Mouse (Mus musculus) cerebellum, adult (tissue): ENCODE measurements around the gene Atp6v1g3.

Experiments
- ATAC-seq: cut with Nextera tagmentation; 2 replicates; pipeline ENCODE4 v1.9.2; 2017; ENCODE audit warnings: mild to moderate bottlenecking, moderate library complexity, mixed read lengths; ENCODE audit not compliant: insufficient number of reproducible peaks, low FRiP score, low TSS enrichment

Atp6v1g3 gene

GRCm38 (mm10) chr1:138287665-138288064 lies 14.1 kb downstream of the Atp6v1g3 start:
- ATAC-seq, result no peak

DNA sequence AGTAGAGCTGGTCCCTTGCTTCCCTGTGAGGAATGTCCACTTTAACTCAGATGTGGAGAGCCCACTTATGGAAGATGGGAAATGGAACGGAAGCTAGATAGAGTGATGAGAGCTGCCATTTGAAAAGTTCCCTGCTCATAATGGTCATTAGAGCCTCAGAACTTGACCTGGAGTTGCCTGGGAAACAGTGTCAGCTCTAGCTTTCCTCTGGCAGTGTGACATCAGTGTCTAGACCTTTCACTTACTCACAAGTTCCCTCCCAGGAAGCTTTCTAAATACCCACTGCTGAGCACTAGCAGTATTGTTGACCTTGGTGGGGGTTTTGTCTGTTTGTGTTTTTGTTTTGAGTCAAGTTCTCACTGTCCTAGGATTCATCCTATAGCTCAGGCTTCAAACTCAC lies 15.2 kb downstream of the Atp6v1g3 start:
- no peak for ATAC-seq

- no peak for ATAC-seq
Observed at GRCm38 (mm10) chr1:138289455-138290425, 16.2 kb downstream of the Atp6v1g3 start.

- ATAC-seq, result no peak
Observed at GRCm38 (mm10) chr1:138291463-138291862, 17.9 kb downstream of the Atp6v1g3 start.

DNA sequence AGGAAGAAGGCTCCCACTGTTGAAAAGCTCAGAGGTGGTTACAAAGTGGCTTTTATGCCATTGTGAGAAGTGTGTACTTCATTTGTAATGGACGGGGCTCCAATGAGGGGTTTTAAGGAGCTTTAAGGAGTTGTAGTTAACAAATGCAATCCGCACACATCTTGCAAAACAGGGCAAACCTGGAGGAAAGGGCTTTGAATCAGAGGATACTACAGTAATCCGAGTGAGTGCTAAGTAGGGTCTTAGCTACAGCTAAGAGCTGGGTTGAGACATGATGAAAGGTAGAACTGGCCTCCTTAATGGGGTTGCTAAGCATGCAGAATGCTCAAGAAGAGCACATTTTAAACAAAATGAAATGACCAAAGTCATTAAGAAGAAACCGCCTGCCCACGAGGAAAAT lies 20.9 kb downstream of the Atp6v1g3 start:
- ATAC-seq, result no peak

DNA sequence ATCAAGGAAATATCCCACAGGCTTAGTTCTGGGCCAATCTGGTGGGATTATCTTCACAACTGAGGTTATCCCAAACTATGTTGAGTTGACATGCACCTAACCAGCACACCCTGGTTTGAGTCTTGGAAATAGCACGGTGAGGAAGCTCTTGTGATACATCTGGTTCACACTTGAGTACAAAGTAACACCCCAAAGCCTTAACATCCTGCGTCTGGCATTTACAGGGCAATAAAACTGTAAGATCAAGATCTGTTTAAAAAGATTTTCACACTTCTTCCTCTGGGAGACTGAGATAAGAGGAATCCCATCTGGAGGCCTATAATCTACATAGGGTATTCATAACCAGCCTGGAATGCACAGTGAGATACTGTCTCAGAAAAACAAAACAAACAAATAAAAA lies 24.6 kb downstream of the Atp6v1g3 start:
- no peak for ATAC-seq

DNA sequence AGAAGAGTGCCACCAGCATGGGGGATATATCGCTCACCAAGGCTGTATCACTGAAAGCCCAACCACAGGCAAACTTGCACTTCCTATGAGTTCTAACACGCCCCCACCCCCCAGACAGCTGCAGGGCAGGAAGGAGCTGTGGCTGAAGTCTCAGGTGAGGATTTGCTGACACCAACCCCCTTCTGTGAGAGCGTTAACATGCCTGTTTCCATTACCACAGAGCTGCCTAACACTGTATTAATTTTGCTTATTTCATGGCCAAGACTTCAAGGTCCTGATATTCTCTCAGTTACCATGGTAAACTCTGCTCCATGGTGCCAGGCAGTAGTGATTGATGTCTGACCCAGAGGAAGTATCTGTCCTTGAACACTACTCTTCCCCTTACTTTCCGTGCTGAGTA lies 26.0 kb downstream of the Atp6v1g3 start:
- ATAC-seq, result no peak

GRCm38 (mm10) chr1:138301920-138302319 lies 28.4 kb downstream of the Atp6v1g3 start:
- no peak for ATAC-seq

DNA sequence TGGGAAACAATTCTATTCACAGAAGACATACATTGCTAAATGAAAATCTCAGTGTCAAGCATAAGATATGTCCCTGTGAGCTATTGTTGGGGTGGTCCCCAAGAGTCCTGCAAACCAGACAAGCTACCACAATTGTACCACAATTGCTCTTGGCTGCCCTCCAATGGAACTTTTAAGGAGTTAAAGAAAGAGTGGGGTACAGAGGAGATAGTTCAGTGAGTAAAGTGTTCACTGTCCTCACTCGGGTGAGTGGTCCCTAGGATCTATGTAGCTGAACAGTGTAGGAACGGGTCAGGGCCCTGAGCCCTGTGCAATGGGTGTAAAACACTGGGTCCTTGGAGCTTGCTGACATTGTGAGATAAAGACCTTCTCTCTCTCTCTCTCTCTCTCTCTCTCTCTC lies 29.2 kb downstream of the Atp6v1g3 start:
- no peak for ATAC-seq

DNA sequence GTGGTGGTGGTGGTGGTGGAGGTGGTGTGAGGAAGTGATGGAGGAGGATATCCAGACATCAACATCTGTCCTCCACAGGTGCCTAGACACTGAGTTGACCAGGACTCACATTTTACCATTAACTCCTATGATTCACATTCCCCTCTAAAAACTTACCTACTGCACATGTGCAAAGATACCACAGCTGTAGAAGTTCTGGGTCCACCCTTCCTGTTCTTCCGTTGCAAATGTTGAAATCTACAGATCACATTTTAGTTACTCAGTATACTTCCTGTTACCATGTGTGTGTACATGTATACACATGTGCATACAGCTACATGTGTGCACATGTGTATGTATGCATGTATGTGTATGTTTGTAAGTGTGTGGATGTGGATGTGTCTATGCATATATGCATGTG lies 29.8 kb downstream of the Atp6v1g3 start:
- ATAC-seq, result no peak

- ATAC-seq, result no peak
Observed at GRCm38 (mm10) chr1:138304141-138304915, 30.8 kb downstream of the Atp6v1g3 start.

DNA sequence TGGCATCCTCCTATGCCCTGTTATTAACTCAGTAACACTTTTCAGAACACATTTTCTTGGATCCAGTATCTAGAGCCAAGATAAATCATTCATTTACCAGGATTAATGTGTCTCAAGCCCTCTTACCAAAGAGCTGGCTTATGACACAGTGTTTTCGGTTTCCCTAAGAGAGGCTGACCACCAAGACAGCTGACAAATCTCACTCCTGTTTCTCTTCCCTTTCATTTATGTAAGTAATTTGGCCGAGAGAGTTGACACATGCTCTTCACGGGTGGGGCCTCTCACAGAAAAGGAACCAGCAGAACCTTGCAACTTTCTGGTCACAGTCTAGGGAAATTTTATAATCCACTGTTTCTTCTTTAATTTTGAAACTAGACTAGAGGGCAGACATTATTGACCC lies 49.1 kb downstream of the Atp6v1g3 start:
- ATAC-seq, result no peak

- no peak for ATAC-seq
Observed at GRCm38 (mm10) chr1:138323076-138323630, 49.6 kb downstream of the Atp6v1g3 start.

DNA sequence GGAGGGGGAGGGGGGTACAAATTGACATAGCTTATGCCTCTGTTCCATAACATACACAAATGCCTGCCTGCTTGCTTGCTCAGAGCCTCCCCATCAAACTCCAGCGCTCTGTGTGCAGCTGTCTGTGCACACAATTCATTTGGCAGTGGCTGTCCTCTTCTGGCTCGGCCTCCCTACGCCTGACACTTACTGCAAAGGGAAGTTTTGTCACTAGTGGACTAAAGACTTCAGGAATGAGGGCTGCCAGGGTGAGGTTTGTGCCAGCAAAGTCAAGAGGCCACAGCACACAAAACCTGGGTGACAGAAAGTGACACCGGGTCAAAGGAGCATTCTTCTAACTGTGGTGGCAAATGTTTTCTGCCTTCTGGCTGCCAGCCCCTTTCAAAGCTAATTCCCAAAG lies 52.6 kb downstream of the Atp6v1g3 start:
- ATAC-seq, result no peak

DNA sequence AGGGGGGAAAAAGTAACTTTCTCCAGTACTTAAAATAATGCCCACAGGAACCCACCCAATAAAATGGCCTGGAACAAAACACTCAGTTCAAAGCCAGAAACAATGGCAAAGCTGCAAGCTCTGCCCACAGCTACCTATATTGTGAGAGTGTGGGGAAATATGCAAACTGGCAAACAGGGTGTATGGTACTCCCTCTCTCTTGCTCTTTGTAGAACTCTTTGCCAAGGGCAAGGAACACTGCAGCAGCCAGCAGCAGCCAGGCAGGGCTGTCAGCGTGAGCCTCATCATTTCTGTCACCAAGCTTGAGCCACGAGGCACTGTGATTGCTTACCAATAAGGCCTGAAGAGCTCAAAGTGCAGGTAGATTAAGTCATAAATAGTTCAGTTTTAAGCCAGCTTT lies 53.0 kb downstream of the Atp6v1g3 start:
- ATAC-seq, result no peak

- no peak for ATAC-seq
Observed at GRCm38 (mm10) chr1:138327466-138328245, 54.1 kb downstream of the Atp6v1g3 start.

DNA sequence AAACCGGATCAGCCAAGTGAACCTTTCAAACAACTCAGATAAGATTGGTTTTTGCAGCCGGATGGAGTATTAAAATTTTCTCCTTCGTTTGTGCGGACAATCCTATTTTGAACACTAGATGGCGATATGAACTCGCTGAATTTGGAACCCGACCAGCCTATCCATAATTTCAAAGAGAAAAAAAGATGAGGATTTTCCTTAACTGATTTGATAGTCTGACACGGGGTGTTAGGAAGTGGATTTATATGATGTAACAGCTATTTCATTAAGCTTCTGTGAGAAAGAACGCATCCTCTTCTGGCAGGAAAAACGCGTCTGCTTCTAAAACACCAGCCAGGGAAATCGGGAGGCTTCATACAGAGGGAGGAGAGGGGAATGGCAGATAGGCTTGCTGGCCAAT lies 54.8 kb downstream of the Atp6v1g3 start:
- no peak for ATAC-seq

- no peak for ATAC-seq
Observed at GRCm38 (mm10) chr1:138330556-138330955, 57.0 kb downstream of the Atp6v1g3 start.

DNA sequence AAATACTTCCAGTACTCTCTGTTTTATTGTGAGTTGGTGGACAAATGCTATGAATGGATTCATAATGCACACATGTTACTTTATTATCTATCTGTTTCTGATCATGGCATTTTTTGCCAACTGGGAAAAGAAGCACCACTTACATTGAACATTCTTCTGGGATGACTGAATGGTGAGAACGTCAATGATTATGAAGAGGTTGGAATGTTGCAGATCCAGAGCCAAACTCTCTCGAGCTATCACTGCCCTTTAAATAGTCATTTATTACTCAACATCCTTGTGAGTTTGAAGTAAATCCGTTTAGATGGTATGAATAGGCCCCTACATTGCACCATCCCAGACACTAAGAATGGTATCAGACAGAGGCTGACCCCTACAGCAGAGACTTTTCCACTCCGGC lies 58.1 kb downstream of the Atp6v1g3 start:
- ATAC-seq, result no peak

DNA sequence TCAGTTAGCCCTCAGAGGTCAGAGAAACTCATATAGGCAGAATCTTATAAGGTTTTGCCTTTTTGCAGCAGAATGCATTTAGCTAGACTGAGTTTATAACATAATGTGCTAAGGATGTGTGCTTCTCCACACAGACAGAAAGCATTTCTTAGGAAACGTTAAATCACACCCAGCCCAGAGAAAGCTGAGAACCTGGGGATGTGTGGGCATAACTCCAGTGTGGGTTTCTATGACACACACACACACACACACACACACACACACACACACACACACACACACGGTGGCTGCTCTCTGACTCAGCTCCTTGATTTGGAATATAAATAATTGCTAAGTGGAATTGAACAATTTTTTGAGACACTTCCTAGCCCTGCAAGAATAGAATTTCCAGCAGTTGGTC lies 61.2 kb downstream of the Atp6v1g3 start:
- ATAC-seq, result no peak
